Mouse (Mus musculus): ENCODE measurements around the gene Slc6a6. TPM values are rescaled to one million over a fixed set of nuclear protein-coding genes. Genes with fewer than 3 reads are reported as not detected.

Slc6a6 gene
- total and polyA plus RNA-seq, 2 experiments, result 34.8 to 96.5 TPM

- Histone ChIP-seq H3K27ac (replicated peaks; ENCODE audit: insufficient read depth, low read depth, low read length) (peak overlapping the region; percentile 13; the same call in 1 of the 2 replicates), H3K4me1 (ENCODE audit: control insufficient read depth, insufficient read depth, low read length) (peaks cover 41% of the 10 kb centered on the region), H3K79me2 (ENCODE audit: control insufficient read depth, insufficient read depth, low read length) (peaks cover 32% of the 10 kb centered on the region), H3K36me3 (ENCODE audit: control insufficient read depth, insufficient read depth, low read length) (peaks cover 3% of the 10 kb centered on the region; the same call in 1 of the 2 replicates), H3K9ac (ENCODE audit: low read depth, low read length) (no peak overlapping the region), H3K27me3 (ENCODE audit: control insufficient read depth, insufficient read depth, low read length) (no peaks in the 10 kb centered on the region), H3K4me3 (ENCODE audit: insufficient read depth, low read depth, low read length) (no peak overlapping the region)
- DNase-seq (ENCODE audit: extremely low read depth, low read depth, low spot score), result no peak
- TF ChIP-seq CTCF (IDR thresholded peaks at IDR 0.05; ENCODE audit: low read depth, low read length) (no peak), POLR2A (IDR thresholded peaks at IDR 0.05; ENCODE audit: extremely low read depth, insufficient read depth, low read length) (no peak)
- WGBS, result 79% methylated on average over 6 of the region's 6 CpGs
Observed at GRCm38 (mm10) chr6:91710345-91710930, 26.6 kb downstream of the Slc6a6 start.

- WGBS, result 33% methylated on average over 4 of the region's 4 CpGs
- Histone ChIP-seq H3K4me1 (ENCODE audit: control insufficient read depth, insufficient read depth, low read length) (peaks cover 54% of the 10 kb centered on the region), H3K4me3 (ENCODE audit: insufficient read depth, low read depth, low read length) (no peak overlapping the region), H3K79me2 (ENCODE audit: control insufficient read depth, insufficient read depth, low read length) (peaks cover 32% of the 10 kb centered on the region), H3K27me3 (ENCODE audit: control insufficient read depth, insufficient read depth, low read length) (no peaks in the 10 kb centered on the region), H3K36me3 (ENCODE audit: control insufficient read depth, insufficient read depth, low read length) (peaks cover 3% of the 10 kb centered on the region; the same call in 1 of the 2 replicates), H3K27ac (replicated peaks; ENCODE audit: insufficient read depth, low read depth, low read length) (peak overlapping the region; percentile 86), H3K9ac (ENCODE audit: low read depth, low read length) (peak overlapping the region; percentile 50)
- no peak for TF ChIP-seq CTCF (IDR thresholded peaks at IDR 0.05; ENCODE audit: low read depth, low read length)
- TF ChIP-seq POLR2A (IDR thresholded peaks at IDR 0.05; ENCODE audit: extremely low read depth, insufficient read depth, low read length), result no peak
- DNase-seq (ENCODE audit: extremely low read depth, low read depth, low spot score), result no peak
Observed at GRCm38 (mm10) chr6:91712097-91712854, 28.4 kb downstream of the Slc6a6 start.

- Histone ChIP-seq H3K9ac (ENCODE audit: low read depth, low read length) (peak overlapping the region; percentile 50), H3K27ac (replicated peaks; ENCODE audit: insufficient read depth, low read depth, low read length) (peak overlapping the region; percentile 86), H3K79me2 (ENCODE audit: control insufficient read depth, insufficient read depth, low read length) (peaks cover 32% of the 10 kb centered on the region), H3K36me3 (ENCODE audit: control insufficient read depth, insufficient read depth, low read length) (peaks cover 3% of the 10 kb centered on the region; the same call in 1 of the 2 replicates), H3K4me1 (ENCODE audit: control insufficient read depth, insufficient read depth, low read length) (peaks cover 54% of the 10 kb centered on the region), H3K27me3 (ENCODE audit: control insufficient read depth, insufficient read depth, low read length) (no peaks in the 10 kb centered on the region), H3K4me3 (ENCODE audit: insufficient read depth, low read depth, low read length) (peak overlapping the region; percentile 14; the same call in 1 of the 2 replicates)
- 5% methylated on average over 10 of the region's 10 CpGs for WGBS
- TF ChIP-seq CTCF (IDR thresholded peaks at IDR 0.05; ENCODE audit: low read depth, low read length), result no peak
- no peak for TF ChIP-seq POLR2A (IDR thresholded peaks at IDR 0.05; ENCODE audit: extremely low read depth, insufficient read depth, low read length)
- peak; percentile 55 for DNase-seq (ENCODE audit: extremely low read depth, low read depth, low spot score)
Observed at GRCm38 (mm10) chr6:91712855-91713331, 29.0 kb downstream of the Slc6a6 start.

- Histone ChIP-seq H3K27me3 (ENCODE audit: control insufficient read depth, insufficient read depth, low read length) (no peaks in the 10 kb centered on the region), H3K4me3 (ENCODE audit: insufficient read depth, low read depth, low read length) (no peak overlapping the region), H3K79me2 (ENCODE audit: control insufficient read depth, insufficient read depth, low read length) (peaks cover 29% of the 10 kb centered on the region), H3K4me1 (ENCODE audit: control insufficient read depth, insufficient read depth, low read length) (peaks cover 55% of the 10 kb centered on the region), H3K27ac (replicated peaks; ENCODE audit: insufficient read depth, low read depth, low read length) (peak overlapping the region; percentile 86), H3K36me3 (ENCODE audit: control insufficient read depth, insufficient read depth, low read length) (peaks cover 3% of the 10 kb centered on the region; the same call in 1 of the 2 replicates), H3K9ac (ENCODE audit: low read depth, low read length) (peak overlapping the region; percentile 50)
- WGBS, result 54% methylated on average over 5 of the region's 5 CpGs
- TF ChIP-seq CTCF (IDR thresholded peaks at IDR 0.05; ENCODE audit: low read depth, low read length), result no peak
- no peak for TF ChIP-seq POLR2A (IDR thresholded peaks at IDR 0.05; ENCODE audit: extremely low read depth, insufficient read depth, low read length)
- DNase-seq (ENCODE audit: extremely low read depth, low read depth, low spot score), result no peak
Observed at GRCm38 (mm10) chr6:91713370-91713896, 29.6 kb downstream of the Slc6a6 start.

- peaks cover 3% of the 10 kb centered on the region; the same call in 1 of the 2 replicates for H3K36me3 ChIP-seq (ENCODE audit: control insufficient read depth, insufficient read depth, low read length)
- no peaks in the 10 kb centered on the region for H3K27me3 ChIP-seq (ENCODE audit: control insufficient read depth, insufficient read depth, low read length)
- WGBS, result 70% methylated on average over 8 of the region's 8 CpGs
- H3K79me2 ChIP-seq (ENCODE audit: control insufficient read depth, insufficient read depth, low read length), result peaks cover 22% of the 10 kb centered on the region; the same call in 1 of the 2 replicates
- H3K27ac ChIP-seq (replicated peaks; ENCODE audit: insufficient read depth, low read depth, low read length), result peak overlapping the region; percentile 54
- peaks cover 66% of the 10 kb centered on the region for H3K4me1 ChIP-seq (ENCODE audit: control insufficient read depth, insufficient read depth, low read length)
- TF ChIP-seq POLR2A (IDR thresholded peaks at IDR 0.05; ENCODE audit: extremely low read depth, insufficient read depth, low read length) (no peak), CTCF (IDR thresholded peaks at IDR 0.05; ENCODE audit: low read depth, low read length) (no peak)
- H3K9ac ChIP-seq (ENCODE audit: low read depth, low read length), result no peak overlapping the region
- no peak for DNase-seq (ENCODE audit: extremely low read depth, low read depth, low spot score)
- H3K4me3 ChIP-seq (ENCODE audit: insufficient read depth, low read depth, low read length), result no peak overlapping the region
Observed at GRCm38 (mm10) chr6:91715023-91715422, 31.2 kb downstream of the Slc6a6 start.
